Mouse (Mus musculus): Measurements from ENCODE around the gene Tmco5.
"Not testable (repeated sequence)": the region's sequence is repeated elsewhere in the genome, so short reads cannot be mapped to it uniquely, and the experiment has no call there.

Tmco5 gene

GRCm38 (mm10) chr2:116922580-116923500 lies 44.3 kb downstream of the Tmco5 start:
- no peak for DNase-seq (ENCODE audit: low read depth)

- DNase-seq (ENCODE audit: low read depth), result no peak
Observed at GRCm38 (mm10) chr2:116923684-116924083, 45.2 kb downstream of the Tmco5 start.

- no peak for DNase-seq (ENCODE audit: low read depth)
Observed at GRCm38 (mm10) chr2:116924292-116924691, 45.8 kb downstream of the Tmco5 start.

GRCm38 (mm10) chr2:116925230-116925629 lies 46.7 kb downstream of the Tmco5 start:
- DNase-seq (ENCODE audit: low read depth), result no peak

GRCm38 (mm10) chr2:116932218-116932617 lies 53.7 kb downstream of the Tmco5 start:
- no peak for DNase-seq (ENCODE audit: low read depth)

GRCm38 (mm10) chr2:116934236-116934635 lies 55.7 kb downstream of the Tmco5 start:
- not testable (repeated sequence) for DNase-seq (ENCODE audit: low read depth)

- no peak for DNase-seq (ENCODE audit: low read depth)
Observed at GRCm38 (mm10) chr2:116934776-116935175, 56.3 kb downstream of the Tmco5 start.

- no peak for DNase-seq (ENCODE audit: low read depth)
Observed at GRCm38 (mm10) chr2:116936371-116936770, 57.9 kb downstream of the Tmco5 start.

- no peak for DNase-seq (ENCODE audit: low read depth)
Observed at GRCm38 (mm10) chr2:116937166-116937565, 58.7 kb downstream of the Tmco5 start.

- DNase-seq (ENCODE audit: low read depth), result no peak
Observed at GRCm38 (mm10) chr2:116941816-116942215, 63.3 kb downstream of the Tmco5 start.
